Mouse (Mus musculus) liver, embryonic 13.5 days (tissue): Measurements from ENCODE around the gene 9530068E07Rik. TPM values are rescaled to one million over a fixed set of nuclear protein-coding genes. Genes with fewer than 3 reads are reported as not detected.

Experiments used
- ATAC-seq: fragments of 200-750 bp; cut with Nextera tagmentation; 2 replicates; pipeline ENCODE4 v1.8.0; 2017; ENCODE audit warnings: low read depth, mild to moderate bottlenecking, moderate number of reproducible peaks, moderate library complexity
- DNase-seq: peaks from one replicate; pipeline ENCODE4 v3.0.0; 2022
- H3K27ac ChIP-seq: fragments of 300-500 bp; sonication (generic); 2 replicates; pipeline ENCODE4 v1.5.1; 2015; ENCODE audit warnings: moderate library complexity, mild to moderate bottlenecking, inconsistent platforms
- H3K27me3 ChIP-seq: fragments of 300-500 bp; sonication (generic); 2 replicates; pipeline ENCODE4 v1.6.1; 2015; ENCODE audit warnings: mild to moderate bottlenecking, inconsistent platforms
- H3K36me3 ChIP-seq: fragments of 300-500 bp; sonication (generic); 2 replicates; pipeline ENCODE4 v1.6.1; 2015; ENCODE audit warnings: mild to moderate bottlenecking, inconsistent platforms
- H3K4me1 ChIP-seq: fragments of 300-500 bp; sonication (generic); replicated peaks from 2 replicates; pipeline ENCODE4 v1.6.1; 2015; ENCODE audit warnings: inconsistent platforms
- H3K4me2 ChIP-seq: fragments of 300-500 bp; sonication (generic); 2 replicates; pipeline ENCODE4 v1.6.1; 2015; ENCODE audit warnings: inconsistent platforms, mild to moderate bottlenecking, moderate library complexity
- H3K4me3 ChIP-seq: fragments of 300-500 bp; sonication (generic); replicated peaks from 2 replicates; pipeline ENCODE4 v1.5.1; 2015; ENCODE audit warnings: mild to moderate bottlenecking, inconsistent platforms
- H3K9ac ChIP-seq: fragments of 300-500 bp; sonication (generic); 2 replicates; pipeline ENCODE4 v1.6.1; 2015; ENCODE audit warnings: mild to moderate bottlenecking, inconsistent platforms
- H3K9me3 ChIP-seq: fragments of 300-500 bp; sonication (generic); replicated peaks from 2 replicates; pipeline ENCODE4 v1.6.1; 2016; ENCODE audit warnings: inconsistent platforms
- WGBS: fragments of 180-500 bp; shearing (Covaris S2); methylation state at CpG from one replicate; pipeline ENCODE4 v1.1.7; 2015; ENCODE audit not compliant: insufficient replicate concordance; 5-methylcytosine and 5-hydroxymethylcytosine counted together
- polyA plus RNA-seq: library from polyadenylated mRNA; unstranded; fragments of >200 nt; fragmentation: Nextera tagmentation; extraction: Ambion mirVana; gene quantifications from 2 replicates; pipeline ENCODE4 v1.2.1, GENCODE M21; 2015

The 9530068E07Rik gene
- polyA plus RNA-seq, 1 experiment from 2014 or later, result 53.6 TPM

GRCm38 (mm10) chr11:52429440-52429839 is 33.2 kb downstream of the 9530068E07Rik start:
- Histone ChIP-seq H3K4me1 (no peaks in the 10 kb centered on the region), H3K27me3 (no peaks in the 10 kb centered on the region), H3K27ac (no peak overlapping the region), H3K9me3 (no peaks in the 10 kb centered on the region), H3K4me2 (no peak overlapping the region), H3K4me3 (no peak overlapping the region), H3K36me3 (no peaks in the 10 kb centered on the region), H3K9ac (no peak overlapping the region)
- no peak for DNase-seq
- WGBS, result 72% methylated on average over 6 of the region's 6 CpGs
- ATAC-seq, result no peak

- Histone ChIP-seq H3K4me3 (no peak overlapping the region), H3K36me3 (no peaks in the 10 kb centered on the region), H3K9me3 (no peaks in the 10 kb centered on the region), H3K4me2 (no peak overlapping the region), H3K27me3 (no peaks in the 10 kb centered on the region), H3K4me1 (no peaks in the 10 kb centered on the region), H3K9ac (no peak overlapping the region), H3K27ac (no peak overlapping the region)
- ATAC-seq, result no peak
- 54% methylated on average over 5 of the region's 5 CpGs for WGBS
- no peak for DNase-seq
Measured at GRCm38 (mm10) chr11:52431594-52431993, 35.4 kb downstream of the 9530068E07Rik start.

- no peak overlapping the region for H3K4me3 ChIP-seq
- no peak for ATAC-seq
- no peak overlapping the region for H3K9ac ChIP-seq
- peaks cover 5% of the 10 kb centered on the region; the same call in 1 of the 2 replicates for H3K27me3 ChIP-seq
- no peaks in the 10 kb centered on the region for H3K36me3 ChIP-seq
- no peak for DNase-seq
- H3K4me1 ChIP-seq, result no peaks in the 10 kb centered on the region
- no peak overlapping the region for H3K27ac ChIP-seq
- 72% methylated on average over 5 of the region's 5 CpGs for WGBS
- no peaks in the 10 kb centered on the region for H3K9me3 ChIP-seq
- no peak overlapping the region for H3K4me2 ChIP-seq
Measured at GRCm38 (mm10) chr11:52432148-52432547, 35.9 kb downstream of the 9530068E07Rik start.

DNA sequence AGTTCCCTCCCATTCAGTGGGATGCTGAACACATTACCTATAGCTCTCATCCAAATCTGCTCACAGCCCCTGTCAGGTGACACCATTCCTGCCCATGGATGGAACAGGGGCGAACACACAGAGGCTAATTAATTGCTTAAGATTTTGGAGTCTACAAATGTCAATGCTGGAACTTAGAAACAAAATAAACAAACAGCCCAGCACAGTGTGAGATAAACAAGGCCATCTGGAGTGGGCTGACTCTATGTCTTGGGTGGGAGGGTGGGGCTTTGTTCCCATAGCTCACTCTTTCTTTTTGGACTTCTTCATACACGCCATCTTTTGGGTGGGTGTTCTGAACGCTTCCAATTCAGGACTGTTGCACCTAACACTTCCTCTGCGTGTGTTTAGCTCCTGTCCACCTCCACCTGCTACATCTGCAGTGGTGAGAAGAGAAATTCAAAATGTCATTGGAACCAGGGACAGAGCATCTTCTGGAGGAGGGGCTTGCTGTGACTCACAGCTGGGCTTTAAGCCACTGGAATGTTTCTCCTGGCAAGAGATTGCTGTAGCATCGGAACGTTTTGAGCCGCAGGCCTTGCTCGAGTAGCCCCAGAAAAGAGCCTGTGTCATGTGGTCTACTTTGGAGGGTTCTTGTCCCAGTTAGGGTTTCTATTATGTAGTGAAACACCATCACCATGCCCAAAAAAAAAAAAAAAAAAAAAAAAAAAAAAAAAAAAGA is 37.0 kb downstream of the 9530068E07Rik start:
- WGBS, result 67% methylated on average over 8 of the region's 8 CpGs

GRCm38 (mm10) chr11:52433797-52434195 is 37.6 kb downstream of the 9530068E07Rik start:
- ATAC-seq (no peak), DNase-seq (no peak)
- 45% methylated on average over 2 of the region's 2 CpGs for WGBS
- H3K4me1 ChIP-seq, result no peaks in the 10 kb centered on the region
- no peaks in the 10 kb centered on the region for H3K36me3 ChIP-seq
- no peak overlapping the region for H3K9ac ChIP-seq
- no peak overlapping the region for H3K4me2 ChIP-seq
- peaks cover 5% of the 10 kb centered on the region; the same call in 1 of the 2 replicates for H3K27me3 ChIP-seq
- H3K9me3 ChIP-seq, result no peaks in the 10 kb centered on the region
- no peak overlapping the region for H3K4me3 ChIP-seq
- H3K27ac ChIP-seq, result no peak overlapping the region

More for the DNA sequence above, 37.0 kb downstream of the 9530068E07Rik start:
- ATAC-seq (no peak), DNase-seq (no peak)
- Histone ChIP-seq H3K4me2 (no peak overlapping the region), H3K4me1 (no peaks in the 10 kb centered on the region), H3K27me3 (peaks cover 5% of the 10 kb centered on the region; the same call in 1 of the 2 replicates), H3K9ac (no peak overlapping the region), H3K9me3 (no peaks in the 10 kb centered on the region), H3K27ac (no peak overlapping the region), H3K4me3 (no peak overlapping the region), H3K36me3 (no peaks in the 10 kb centered on the region)

GRCm38 (mm10) chr11:52435466-52435865 is 39.2 kb downstream of the 9530068E07Rik start:
- no peak overlapping the region for H3K4me3 ChIP-seq
- no peak overlapping the region for H3K27ac ChIP-seq
- no peak overlapping the region for H3K4me2 ChIP-seq
- no peaks in the 10 kb centered on the region for H3K4me1 ChIP-seq
- H3K36me3 ChIP-seq, result no peaks in the 10 kb centered on the region
- WGBS, result 73% methylated on average over 5 of the region's 5 CpGs
- DNase-seq (no peak), ATAC-seq (no peak)
- H3K9me3 ChIP-seq, result no peaks in the 10 kb centered on the region
- no peak overlapping the region for H3K9ac ChIP-seq
- H3K27me3 ChIP-seq, result peaks cover 5% of the 10 kb centered on the region; the same call in 1 of the 2 replicates

DNA sequence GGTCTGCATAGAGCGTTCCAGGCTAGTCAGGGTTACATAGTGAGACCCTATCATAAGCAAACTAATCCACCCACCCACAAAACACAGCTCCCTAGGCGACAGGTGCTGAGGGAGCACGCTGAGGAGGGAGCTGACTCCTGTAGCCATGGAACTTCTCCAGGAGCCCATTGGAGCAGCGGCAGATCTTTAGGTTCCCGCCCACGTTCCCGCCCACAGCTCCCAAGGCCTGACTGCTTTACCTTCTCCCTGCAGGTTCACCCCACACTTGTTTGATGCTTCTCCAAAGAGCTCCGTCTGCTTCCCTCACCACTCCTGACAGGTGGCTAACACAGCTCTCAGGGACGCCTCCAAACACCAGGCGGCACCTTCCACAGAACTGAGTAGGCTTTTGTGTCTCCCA is 40.9 kb downstream of the 9530068E07Rik start:
- Histone ChIP-seq H3K4me1 (no peaks in the 10 kb centered on the region), H3K36me3 (no peaks in the 10 kb centered on the region), H3K9ac (no peak overlapping the region), H3K27ac (no peak overlapping the region), H3K4me2 (no peak overlapping the region), H3K27me3 (peaks cover 5% of the 10 kb centered on the region; the same call in 1 of the 2 replicates), H3K4me3 (no peak overlapping the region), H3K9me3 (no peaks in the 10 kb centered on the region)
- no peak for DNase-seq
- no peak for ATAC-seq
- 23% methylated on average over 10 of the region's 10 CpGs for WGBS

DNA sequence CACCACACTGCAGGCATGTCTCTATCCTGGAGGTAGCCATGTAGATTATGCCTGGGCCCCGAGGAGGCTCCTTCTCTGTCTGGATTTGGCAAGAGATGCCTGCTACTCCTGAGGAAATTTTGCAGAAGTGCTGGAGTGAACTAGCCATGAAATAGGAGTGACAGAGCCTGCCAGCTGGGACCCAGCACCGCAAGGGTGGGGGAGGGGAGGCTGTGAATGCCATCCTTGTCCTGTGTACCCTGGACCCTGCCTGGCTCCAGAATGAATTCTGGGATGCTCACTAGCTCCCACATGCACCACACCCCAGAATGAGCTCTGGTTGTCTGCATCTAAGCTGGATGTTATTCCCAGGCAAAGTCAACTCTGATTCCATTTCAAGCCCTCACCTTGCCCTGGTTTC is 44.9 kb downstream of the 9530068E07Rik start:
- H3K4me1 ChIP-seq, result no peaks in the 10 kb centered on the region
- H3K9me3 ChIP-seq, result no peaks in the 10 kb centered on the region
- peaks cover 5% of the 10 kb centered on the region; the same call in 1 of the 2 replicates for H3K27me3 ChIP-seq
- no peak overlapping the region for H3K27ac ChIP-seq
- DNase-seq (no peak), ATAC-seq (no peak)
- no peaks in the 10 kb centered on the region for H3K36me3 ChIP-seq
- WGBS, result 60% methylated on average over 2 of the region's 2 CpGs
- no peak overlapping the region for H3K4me2 ChIP-seq
- no peak overlapping the region for H3K9ac ChIP-seq
- no peak overlapping the region for H3K4me3 ChIP-seq

DNA sequence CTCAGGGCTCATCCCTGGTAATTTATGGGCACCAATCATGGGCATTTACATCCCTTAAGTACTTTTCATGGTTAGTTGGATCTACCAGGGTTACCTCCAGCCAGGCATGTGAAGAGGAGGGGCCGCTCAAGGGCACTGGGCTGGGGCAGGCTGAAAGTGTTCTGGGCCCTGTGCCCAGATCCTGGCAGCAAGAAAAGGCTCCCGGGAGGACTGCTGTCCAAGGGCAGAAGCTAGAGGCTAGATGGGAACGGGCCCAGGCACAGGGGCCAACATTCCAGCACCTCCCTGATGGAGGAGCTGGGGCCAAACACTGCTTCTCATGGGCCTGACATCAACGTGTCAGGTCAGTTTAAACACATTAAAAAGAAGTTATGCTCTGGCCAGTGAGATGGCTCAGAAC is 51.0 kb downstream of the 9530068E07Rik start:
- WGBS, result 53% methylated on average over 4 of the region's 4 CpGs
- H3K4me2 ChIP-seq, result no peak overlapping the region
- H3K9ac ChIP-seq, result no peak overlapping the region
- H3K9me3 ChIP-seq, result no peaks in the 10 kb centered on the region
- H3K36me3 ChIP-seq, result no peaks in the 10 kb centered on the region
- DNase-seq (no peak), ATAC-seq (no peak)
- no peaks in the 10 kb centered on the region for H3K4me1 ChIP-seq
- H3K27ac ChIP-seq, result no peak overlapping the region
- no peaks in the 10 kb centered on the region for H3K27me3 ChIP-seq
- H3K4me3 ChIP-seq, result no peak overlapping the region

GRCm38 (mm10) chr11:52449004-52449403 is 52.8 kb downstream of the 9530068E07Rik start:
- 37% methylated on average over 3 of the region's 3 CpGs for WGBS
- H3K9me3 ChIP-seq, result no peaks in the 10 kb centered on the region
- no peak overlapping the region for H3K4me2 ChIP-seq
- no peak for ATAC-seq
- no peak overlapping the region for H3K4me3 ChIP-seq
- no peaks in the 10 kb centered on the region for H3K36me3 ChIP-seq
- no peak for DNase-seq
- H3K27ac ChIP-seq, result no peak overlapping the region
- no peaks in the 10 kb centered on the region for H3K4me1 ChIP-seq
- H3K9ac ChIP-seq, result no peak overlapping the region
- H3K27me3 ChIP-seq, result no peaks in the 10 kb centered on the region

GRCm38 (mm10) chr11:52458281-52458680 is 62.1 kb downstream of the 9530068E07Rik start:
- no peaks in the 10 kb centered on the region for H3K36me3 ChIP-seq
- H3K9me3 ChIP-seq, result no peaks in the 10 kb centered on the region
- H3K4me2 ChIP-seq, result no peak overlapping the region
- no peak for DNase-seq
- H3K4me1 ChIP-seq, result no peaks in the 10 kb centered on the region
- no peak overlapping the region for H3K27ac ChIP-seq
- WGBS, result 69% methylated on average over 5 of the region's 5 CpGs
- no peak for ATAC-seq
- no peak overlapping the region for H3K4me3 ChIP-seq
- no peaks in the 10 kb centered on the region for H3K27me3 ChIP-seq
- H3K9ac ChIP-seq, result no peak overlapping the region
